Mouse (Mus musculus) thymus, adult 2 months (tissue): ENCODE data around the gene Tmem144. TPM values are rescaled to one million over a fixed set of nuclear protein-coding genes. Genes with fewer than 3 reads are reported as not detected.

ENCODE experiments used
- DNase-seq: peaks from one replicate; pipeline ENCODE4 v3.0.0; 2021
- H3K27ac ChIP-seq: fragments of 200-500 bp; 2 replicates; pipeline ENCODE4 v1.5.1; 2012; ENCODE audit warnings: low read length, control low read depth; ENCODE audit not compliant: control insufficient read depth, insufficient read depth
- H3K27me3 ChIP-seq: fragments of 200-500 bp; 2 replicates; pipeline ENCODE4 v1.6.1; 2012; ENCODE audit warnings: mild to moderate bottlenecking, low read length, moderate library complexity, mixed read lengths; ENCODE audit not compliant: control insufficient read depth, insufficient read depth
- H3K36me3 ChIP-seq: fragments of 200-500 bp; 2 replicates; pipeline ENCODE4 v1.6.1; 2012; ENCODE audit warnings: mild to moderate bottlenecking, low read length, moderate library complexity; ENCODE audit not compliant: control insufficient read depth, insufficient read depth
- H3K4me1 ChIP-seq: fragments of 200-500 bp; replicated peaks from 2 replicates; pipeline ENCODE4 v1.6.1; 2012; ENCODE audit warnings: low read length; ENCODE audit not compliant: control insufficient read depth, insufficient read depth
- H3K4me3 ChIP-seq: fragments of 200-500 bp; 2 replicates; pipeline ENCODE4 v1.5.1; 2012; ENCODE audit warnings: mild to moderate bottlenecking, low read length, control low read depth, moderate library complexity; ENCODE audit not compliant: control insufficient read depth, insufficient read depth
- CTCF ChIP-seq: fragments of 200-500 bp; IDR thresholded peaks from 2 replicates; pipeline ENCODE4 v1.5.1; 2012; ENCODE audit warnings: mild to moderate bottlenecking, control low read depth, low read length, moderate library complexity, borderline replicate concordance; ENCODE audit not compliant: control insufficient read depth, poor library complexity, insufficient read depth; ENCODE audit errors: extremely low read depth
- POLR2A ChIP-seq: fragments of 200-500 bp; IDR thresholded peaks from 2 replicates; pipeline ENCODE4 v1.6.1; 2012; ENCODE audit warnings: mild to moderate bottlenecking, low read length, control low read depth, moderate library complexity; ENCODE audit not compliant: control insufficient read depth, poor library complexity, insufficient read depth; ENCODE audit errors: extremely low read depth
- WGBS: fragments of 180-500 bp; shearing (Covaris S2); methylation state at CpG from one replicate; pipeline ENCODE4 v1.1.7; 2018; 5-methylcytosine and 5-hydroxymethylcytosine counted together
- polyA plus RNA-seq: library from polyadenylated mRNA; depleted of rRNA; stranded (reverse); fragments of >200 nt; gene quantifications from 2 replicates; pipeline ENCODE4 v1.2.3, GENCODE M21; 2012

Gene Tmem144
- polyA plus RNA-seq, 1 experiment, result 0.38 TPM

- Histone ChIP-seq H3K27ac (no peak overlapping the region), H3K4me1 (peaks cover 2% of the 10 kb centered on the region; the same call in 1 of the 2 replicates), H3K27me3 (no peaks in the 10 kb centered on the region), H3K36me3 (no peaks in the 10 kb centered on the region), H3K4me3 (no peak overlapping the region)
- 62% methylated on average over 6 of the region's 6 CpGs for WGBS
- peak; percentile 18 for DNase-seq
- TF ChIP-seq POLR2A (no peak), CTCF (no peak)
Observed at GRCm38 (mm10) chr3:79838751-79839150, 13.8 kb downstream of the Tmem144 start.

DNA sequence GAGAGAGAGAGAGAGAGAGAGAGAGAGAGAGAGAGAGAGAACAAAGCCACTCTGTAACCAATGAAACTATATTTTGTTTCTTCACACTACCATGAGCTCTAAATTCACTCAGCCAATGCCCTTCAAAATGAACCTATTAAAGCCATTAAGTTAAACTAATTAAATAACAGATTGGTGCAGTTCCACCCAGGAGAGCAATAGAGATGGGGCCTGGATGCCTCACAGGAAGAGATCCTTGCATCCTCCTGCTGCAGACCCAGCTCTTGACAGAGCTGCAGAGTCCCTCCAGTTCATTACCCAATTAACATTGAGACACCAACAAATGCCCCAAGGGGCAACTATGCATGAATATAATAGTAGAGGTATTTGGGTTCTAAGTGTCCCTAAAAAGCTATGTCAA lies 23.3 kb downstream of the Tmem144 start:
- TF ChIP-seq CTCF, result no peak
- no peak for TF ChIP-seq POLR2A
- Histone ChIP-seq H3K27ac (no peak overlapping the region), H3K27me3 (no peaks in the 10 kb centered on the region), H3K36me3 (no peaks in the 10 kb centered on the region), H3K4me1 (no peaks in the 10 kb centered on the region), H3K4me3 (no peak overlapping the region)
- no peak for DNase-seq

- H3K27me3 ChIP-seq, result no peaks in the 10 kb centered on the region
- no peak for TF ChIP-seq POLR2A
- TF ChIP-seq CTCF, result no peak
- 95% methylated on average over 14 of the region's 14 CpGs for WGBS
- no peak overlapping the region for H3K4me3 ChIP-seq
- H3K36me3 ChIP-seq, result no peaks in the 10 kb centered on the region
- no peak overlapping the region for H3K27ac ChIP-seq
- DNase-seq, result no peak
- no peaks in the 10 kb centered on the region for H3K4me1 ChIP-seq
Observed at GRCm38 (mm10) chr3:79825067-79825780, 27.3 kb downstream of the Tmem144 start.

- 96% methylated on average over 7 of the region's 7 CpGs for WGBS
- no peaks in the 10 kb centered on the region; the same call in 1 of the 2 replicates for H3K4me1 ChIP-seq
- no peak overlapping the region for H3K27ac ChIP-seq
- H3K27me3 ChIP-seq, result no peaks in the 10 kb centered on the region
- TF ChIP-seq POLR2A, result no peak
- no peak for DNase-seq
- H3K36me3 ChIP-seq, result no peaks in the 10 kb centered on the region
- no peak overlapping the region for H3K4me3 ChIP-seq
Observed at GRCm38 (mm10) chr3:79823176-79823575, 29.4 kb downstream of the Tmem144 start.

GRCm38 (mm10) chr3:79821131-79821530 lies 31.4 kb downstream of the Tmem144 start:
- Histone ChIP-seq H3K4me3 (no peak overlapping the region), H3K27me3 (no peaks in the 10 kb centered on the region), H3K4me1 (no peaks in the 10 kb centered on the region; the same call in 1 of the 2 replicates), H3K27ac (no peak overlapping the region), H3K36me3 (no peaks in the 10 kb centered on the region)
- no peak for TF ChIP-seq CTCF
- no peak for DNase-seq
- WGBS, result 86% methylated on average over 16 of the region's 16 CpGs

GRCm38 (mm10) chr3:79818202-79818995 lies 34.2 kb downstream of the Tmem144 start:
- no peaks in the 10 kb centered on the region for H3K27me3 ChIP-seq
- 91% methylated on average over 14 of the region's 14 CpGs for WGBS

More at GRCm38 (mm10) chr3:79818202-79818995, 34.2 kb downstream of the Tmem144 start:
- DNase-seq, result no peak
- TF ChIP-seq POLR2A (no peak), CTCF (no peak)
- Histone ChIP-seq H3K4me1 (no peaks in the 10 kb centered on the region; the same call in 1 of the 2 replicates), H3K36me3 (no peaks in the 10 kb centered on the region), H3K4me3 (no peak overlapping the region), H3K27ac (no peak overlapping the region)
